Mouse (Mus musculus) midbrain, embryonic 13.5 days (tissue): ENCODE data around the gene Fam124a. TPM values are rescaled to one million over a fixed set of nuclear protein-coding genes. Genes with fewer than 3 reads are reported as not detected.
"Not testable (repeated sequence)": the region's sequence is repeated elsewhere in the genome, so short reads cannot be mapped to it uniquely, and the experiment has no call there.

Experiments
- ATAC-seq: fragments of 200-750 bp; cut with Nextera tagmentation; 2 replicates; pipeline ENCODE4 v1.8.0; 2017; ENCODE audit warnings: mild to moderate bottlenecking, moderate TSS enrichment, moderate library complexity
- H3K27ac ChIP-seq: fragments of 300-500 bp; sonication (generic); 2 replicates; pipeline ENCODE4 v1.5.1; 2015; ENCODE audit warnings: inconsistent platforms, mild to moderate bottlenecking, moderate library complexity
- H3K27me3 ChIP-seq: fragments of 300-500 bp; sonication (generic); 2 replicates; pipeline ENCODE4 v1.6.1; 2015; ENCODE audit warnings: mild to moderate bottlenecking, inconsistent platforms
- H3K36me3 ChIP-seq: fragments of 300-500 bp; sonication (generic); 2 replicates; pipeline ENCODE4 v1.6.1; 2015; ENCODE audit warnings: mild to moderate bottlenecking, inconsistent platforms
- H3K4me1 ChIP-seq: fragments of 300-500 bp; sonication (generic); replicated peaks from 2 replicates; pipeline ENCODE4 v1.6.1; 2015; ENCODE audit warnings: inconsistent platforms
- H3K4me2 ChIP-seq: fragments of 300-500 bp; sonication (generic); replicated peaks from 2 replicates; pipeline ENCODE4 v1.6.1; 2015; ENCODE audit warnings: moderate library complexity, mild to moderate bottlenecking, inconsistent platforms
- H3K4me3 ChIP-seq: fragments of 300-500 bp; sonication (generic); replicated peaks from 2 replicates; pipeline ENCODE4 v1.5.1; 2015; ENCODE audit warnings: mild to moderate bottlenecking, inconsistent platforms
- H3K9ac ChIP-seq: fragments of 300-500 bp; sonication (generic); replicated peaks from 2 replicates; pipeline ENCODE4 v1.6.1; 2015; ENCODE audit warnings: mild to moderate bottlenecking, inconsistent platforms
- H3K9me3 ChIP-seq: fragments of 300-500 bp; sonication (generic); 2 replicates; pipeline ENCODE4 v1.6.1; 2016; ENCODE audit warnings: mild to moderate bottlenecking, inconsistent platforms
- WGBS: fragments of 180-500 bp; shearing (Covaris S2); methylation state at CpG from one replicate; pipeline ENCODE4 v1.1.7; 2015; 5-methylcytosine and 5-hydroxymethylcytosine counted together
- polyA plus RNA-seq: library from polyadenylated mRNA; unstranded; fragments of >200 nt; fragmentation: Nextera tagmentation; extraction: Ambion mirVana; gene quantifications from 2 replicates; pipeline ENCODE4 v1.2.1, GENCODE M21; 2015

The Fam124a gene
- polyA plus RNA-seq, 1 experiment from 2014 or later = 22.1 TPM

DNA sequence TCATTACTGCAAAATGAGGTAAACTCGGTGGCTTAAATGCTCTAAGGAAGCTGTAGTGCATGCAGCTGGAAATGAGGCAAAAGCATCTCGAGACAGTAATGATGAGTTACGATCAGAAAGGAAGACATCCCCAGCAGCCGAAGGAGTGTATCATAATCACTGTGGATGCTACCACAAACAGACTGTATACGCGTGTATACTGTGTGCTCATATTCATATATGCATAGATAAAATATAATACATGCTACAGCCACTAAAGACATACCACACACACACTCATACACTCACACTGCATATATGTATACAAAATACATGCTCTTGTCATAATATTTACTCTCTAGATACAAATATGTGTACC, 82.8 kb downstream of the Fam124a start:
- WGBS = 45% methylated on average over 6 of the region's 6 CpGs

DNA sequence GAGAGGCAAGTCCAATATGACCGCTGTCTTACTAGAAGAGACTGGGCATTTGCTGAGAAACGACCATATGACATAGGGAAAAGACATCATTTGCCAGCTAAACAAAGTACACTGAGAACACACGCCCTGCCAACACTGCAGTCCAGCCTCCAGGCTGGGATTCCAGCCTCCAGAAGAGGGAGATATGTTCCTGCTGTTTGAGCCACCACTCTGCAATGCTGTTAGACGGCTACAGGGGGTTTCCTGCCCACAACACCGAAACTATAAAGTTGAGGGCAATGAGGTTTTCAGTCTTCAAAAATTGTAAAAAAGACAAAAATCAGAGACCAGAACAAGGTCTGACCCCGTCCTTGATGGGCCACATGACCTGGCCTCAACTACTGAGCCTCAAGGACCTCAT, 83.6 kb downstream of the Fam124a start:
- peaks cover 13% of the 10 kb centered on the region for H3K4me1 ChIP-seq
- ATAC-seq = no peak
- 75% methylated on average over 6 of the region's 6 CpGs for WGBS
- H3K36me3 ChIP-seq = no peaks in the 10 kb centered on the region
- H3K4me2 ChIP-seq = no peak overlapping the region
- no peak overlapping the region for H3K9ac ChIP-seq
- no peaks in the 10 kb centered on the region for H3K9me3 ChIP-seq
- no peak overlapping the region for H3K4me3 ChIP-seq
- no peaks in the 10 kb centered on the region for H3K27me3 ChIP-seq
- no peak overlapping the region for H3K27ac ChIP-seq

More for the DNA sequence above, 82.8 kb downstream of the Fam124a start:
- peak overlapping the region; percentile 40 for H3K4me2 ChIP-seq
- H3K9me3 ChIP-seq = no peaks in the 10 kb centered on the region
- H3K36me3 ChIP-seq = no peaks in the 10 kb centered on the region
- peak; percentile 62; the same call in 1 of the 2 replicates for ATAC-seq
- H3K4me1 ChIP-seq = peaks cover 13% of the 10 kb centered on the region
- H3K4me3 ChIP-seq = no peak overlapping the region; the same call in 1 of the 2 replicates
- H3K9ac ChIP-seq = no peak overlapping the region
- no peaks in the 10 kb centered on the region for H3K27me3 ChIP-seq
- peak overlapping the region; percentile 68 for H3K27ac ChIP-seq

DNA sequence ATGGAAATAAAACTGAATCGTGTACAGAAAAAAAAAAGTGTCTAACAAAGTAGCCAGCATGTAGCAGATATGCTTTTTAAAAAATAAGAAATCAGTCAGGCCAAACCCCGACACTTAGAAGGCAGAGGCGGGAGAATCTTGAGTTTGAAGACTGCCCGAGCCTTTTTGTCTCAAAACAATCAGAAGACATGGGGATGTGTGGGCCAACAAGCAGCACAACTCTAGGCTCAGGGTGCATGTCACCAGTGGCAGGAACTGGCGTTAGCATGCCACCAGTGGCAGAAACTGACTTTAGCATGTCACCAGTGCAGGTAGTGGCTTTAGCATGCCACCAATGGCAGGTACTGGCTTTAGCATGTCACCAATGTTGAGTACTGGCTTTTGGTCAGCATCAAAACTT, 84.0 kb downstream of the Fam124a start:
- Histone ChIP-seq H3K9me3 (no peaks in the 10 kb centered on the region), H3K9ac (no peak overlapping the region), H3K36me3 (no peaks in the 10 kb centered on the region), H3K4me1 (peaks cover 13% of the 10 kb centered on the region), H3K27me3 (no peaks in the 10 kb centered on the region), H3K4me3 (no peak overlapping the region), H3K4me2 (no peak overlapping the region), H3K27ac (no peak overlapping the region)
- 90% methylated on average over 5 of the region's 5 CpGs for WGBS
- ATAC-seq = no peak

DNA sequence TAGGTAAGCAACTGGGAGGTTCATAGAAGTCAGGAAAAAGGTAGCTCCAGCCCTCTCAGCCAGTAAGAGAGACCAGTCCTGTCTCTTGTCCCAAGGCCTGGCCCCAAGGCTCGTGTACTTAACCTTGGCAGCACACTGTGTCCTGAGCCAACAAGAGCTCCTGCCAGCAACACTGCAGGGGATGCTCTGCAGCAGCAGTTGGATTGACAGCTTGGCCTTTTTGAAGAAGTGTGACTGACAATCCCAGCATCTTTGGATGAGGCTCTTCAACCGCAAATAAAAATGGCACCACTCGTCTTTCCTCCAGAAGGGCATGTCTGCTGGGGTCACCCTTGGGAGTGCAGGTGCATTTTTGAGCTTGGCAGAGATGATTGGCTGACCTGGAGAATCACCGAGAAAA, 84.9 kb downstream of the Fam124a start:
- no peak overlapping the region for H3K27ac ChIP-seq
- no peaks in the 10 kb centered on the region for H3K36me3 ChIP-seq
- no peak overlapping the region for H3K4me3 ChIP-seq
- no peaks in the 10 kb centered on the region for H3K27me3 ChIP-seq
- H3K9me3 ChIP-seq = no peaks in the 10 kb centered on the region
- H3K4me1 ChIP-seq = peaks cover 13% of the 10 kb centered on the region
- 55% methylated on average over 4 of the region's 4 CpGs for WGBS
- H3K4me2 ChIP-seq = no peak overlapping the region
- H3K9ac ChIP-seq = no peak overlapping the region
- no peak for ATAC-seq

DNA sequence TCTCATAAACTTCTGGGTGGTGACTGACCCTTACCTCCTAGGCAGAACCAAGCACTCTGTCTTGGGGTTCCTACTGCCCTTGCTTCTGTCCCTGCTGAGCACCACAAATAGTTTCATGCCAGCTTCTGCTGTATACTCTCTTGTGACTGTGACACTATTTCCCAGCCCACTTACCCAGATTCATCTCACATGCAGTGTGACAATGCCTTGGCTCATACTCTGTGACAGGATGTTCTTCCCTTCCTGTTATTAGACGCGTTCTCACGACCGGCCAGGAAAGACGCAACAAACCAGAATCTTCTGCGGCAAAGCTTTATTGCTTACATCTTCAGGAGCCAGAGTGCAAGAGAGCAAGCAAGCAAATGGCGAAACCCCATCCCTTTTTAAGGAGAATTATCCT, 86.8 kb downstream of the Fam124a start:
- ATAC-seq, H3K9me3 ChIP-seq: not testable (repeated sequence)
- WGBS = 94% methylated on average over 6 of the region's 7 CpGs

DNA sequence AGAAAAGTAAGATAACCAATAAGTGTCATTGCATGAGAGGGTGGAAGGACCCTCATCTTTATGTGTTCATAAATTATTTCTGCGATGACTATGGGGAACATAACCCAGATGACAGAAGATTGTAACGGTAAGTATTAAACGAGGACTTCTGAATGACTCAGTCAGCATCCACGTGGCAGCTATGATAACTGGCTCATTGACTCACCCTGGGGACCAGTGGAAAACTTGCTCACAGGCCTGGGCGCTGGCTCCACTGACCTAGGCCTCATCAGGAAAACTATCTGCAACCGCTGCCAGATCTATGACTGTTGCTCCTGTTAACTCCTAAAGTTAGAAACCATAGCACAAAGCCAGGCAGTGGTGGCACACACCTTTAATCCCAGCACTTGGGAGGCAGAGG, 92.9 kb downstream of the Fam124a start:
- Histone ChIP-seq H3K27ac (no peak overlapping the region), H3K4me2 (no peak overlapping the region), H3K4me3 (no peak overlapping the region), H3K27me3 (no peaks in the 10 kb centered on the region), H3K4me1 (no peaks in the 10 kb centered on the region), H3K36me3 (no peaks in the 10 kb centered on the region), H3K9me3 (no peaks in the 10 kb centered on the region), H3K9ac (no peak overlapping the region)
- ATAC-seq = no peak
- 91% methylated on average over 6 of the region's 6 CpGs for WGBS

More for the DNA sequence above, 86.8 kb downstream of the Fam124a start:
- H3K4me3 ChIP-seq, H3K36me3 ChIP-seq, H3K27me3 ChIP-seq, H3K27ac ChIP-seq, H3K4me2 ChIP-seq, H3K9ac ChIP-seq: not testable (repeated sequence)
- H3K4me1 ChIP-seq = peaks cover 11% of the 10 kb centered on the region

DNA sequence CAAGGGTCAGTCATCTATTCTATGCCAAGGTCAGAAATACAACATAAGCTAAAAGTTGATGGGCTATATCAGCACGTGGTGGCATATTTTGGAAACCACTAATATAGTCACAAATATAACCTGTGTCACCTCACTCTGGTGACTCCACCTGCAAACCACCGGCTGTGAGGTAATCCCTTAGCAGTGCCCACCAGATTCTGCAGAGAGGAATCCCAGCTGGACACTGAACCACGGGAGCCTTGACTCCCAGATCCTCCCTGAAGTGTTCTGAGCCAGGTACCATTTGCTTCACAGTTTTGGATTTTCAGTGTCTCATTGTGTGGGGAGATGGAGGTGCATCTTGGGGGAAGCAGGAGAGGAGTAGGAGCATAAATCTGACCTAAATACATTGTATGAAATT, 94.8 kb downstream of the Fam124a start:
- Histone ChIP-seq H3K9ac (no peak overlapping the region), H3K4me3 (no peak overlapping the region), H3K4me1 (no peaks in the 10 kb centered on the region), H3K27ac (no peak overlapping the region), H3K36me3 (no peaks in the 10 kb centered on the region), H3K27me3 (no peaks in the 10 kb centered on the region), H3K9me3 (no peaks in the 10 kb centered on the region), H3K4me2 (no peak overlapping the region)
- ATAC-seq = no peak
- WGBS = 68% methylated on average over 3 of the region's 3 CpGs

DNA sequence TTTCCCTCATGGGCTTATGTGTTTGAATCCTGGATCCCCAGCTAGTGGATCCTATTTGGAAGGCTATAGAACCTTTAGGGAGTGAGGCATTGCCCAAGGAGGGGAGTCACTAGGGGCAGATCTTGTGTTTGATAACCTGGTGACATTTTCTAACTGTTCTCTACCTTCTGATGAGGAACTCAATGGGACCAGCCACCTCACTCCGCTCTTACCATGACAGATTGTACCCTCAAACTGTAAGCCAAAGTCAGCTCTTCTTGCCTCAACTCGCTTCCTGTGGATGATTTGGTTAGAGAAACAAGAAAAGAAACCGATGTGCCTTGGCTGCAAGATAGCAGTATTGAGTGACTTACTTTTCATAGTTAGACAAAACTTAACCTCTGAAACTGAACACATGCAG, 96.2 kb downstream of the Fam124a start:
- Histone ChIP-seq H3K9ac (no peak overlapping the region), H3K27ac (no peak overlapping the region), H3K27me3 (no peaks in the 10 kb centered on the region), H3K4me2 (no peak overlapping the region), H3K4me3 (no peak overlapping the region), H3K9me3 (no peaks in the 10 kb centered on the region), H3K36me3 (no peaks in the 10 kb centered on the region), H3K4me1 (no peaks in the 10 kb centered on the region)
- ATAC-seq = no peak
- 92% methylated on average over 3 of the region's 3 CpGs for WGBS

DNA sequence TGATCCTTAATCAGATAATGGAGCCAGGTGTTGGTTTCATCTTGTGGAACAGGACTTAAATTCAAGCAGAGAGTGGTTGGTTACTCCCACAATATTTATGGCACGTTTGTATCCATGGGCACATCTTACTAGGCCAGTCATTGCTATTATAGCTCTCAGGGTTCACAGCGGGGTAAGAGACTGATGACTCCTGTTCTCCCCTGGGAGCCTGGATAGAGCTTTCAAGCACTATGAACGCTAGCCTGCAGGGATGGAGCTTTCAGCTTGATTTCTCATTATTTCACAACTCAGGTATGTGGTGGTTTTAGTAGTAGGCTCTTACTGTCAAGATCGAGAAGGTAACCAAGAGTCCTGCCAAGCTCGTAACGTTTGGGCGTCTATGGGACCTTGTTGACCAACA, 100.5 kb downstream of the Fam124a start:
- 89% methylated on average over 7 of the region's 7 CpGs for WGBS
- Histone ChIP-seq H3K4me3 (no peak overlapping the region), H3K9me3 (no peaks in the 10 kb centered on the region), H3K4me1 (no peaks in the 10 kb centered on the region), H3K9ac (no peak overlapping the region), H3K4me2 (no peak overlapping the region), H3K27ac (no peak overlapping the region), H3K36me3 (no peaks in the 10 kb centered on the region), H3K27me3 (no peaks in the 10 kb centered on the region)
- ATAC-seq = no peak

DNA sequence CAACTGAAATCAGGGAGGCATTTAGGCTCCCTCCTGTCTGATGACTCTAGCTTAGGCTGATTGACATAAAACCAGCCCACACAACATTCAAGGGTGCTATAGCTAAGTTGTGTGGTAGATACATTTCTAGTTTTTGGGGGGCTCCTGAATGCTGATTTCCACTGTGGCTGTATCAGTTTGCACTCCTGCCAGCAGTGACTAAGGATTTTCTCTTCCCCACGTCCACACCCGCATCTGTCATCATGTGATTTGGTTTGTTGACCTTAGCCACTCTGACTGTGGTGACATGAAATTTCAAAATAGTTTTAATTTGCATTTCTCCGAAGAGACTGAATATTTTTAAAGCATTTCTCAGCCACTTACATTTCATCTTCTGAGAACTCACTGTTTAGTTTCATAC, 101.9 kb downstream of the Fam124a start:
- no peak for ATAC-seq
- 91% methylated on average over 3 of the region's 3 CpGs for WGBS
- H3K9ac ChIP-seq = no peak overlapping the region

More for the DNA sequence above, 101.9 kb downstream of the Fam124a start:
- H3K4me2 ChIP-seq = no peak overlapping the region
- no peak overlapping the region for H3K4me3 ChIP-seq
- H3K27ac ChIP-seq = no peak overlapping the region
- no peaks in the 10 kb centered on the region for H3K4me1 ChIP-seq
- no peaks in the 10 kb centered on the region for H3K36me3 ChIP-seq
- no peaks in the 10 kb centered on the region for H3K9me3 ChIP-seq
- no peaks in the 10 kb centered on the region for H3K27me3 ChIP-seq

Other genes with a start within 250 kb of the Fam124a start
- 1.2 and 1.6 TPM in 2 replicates for gene Gucy1b2, start 99.4 kb upstream of the Fam124a start, polyA plus RNA-seq
- gene Gm4131, start 11.2 kb downstream of the Fam124a start, polyA plus RNA-seq = 0.48 TPM in 1 of 2 replicates, not detected in the other
- not detected in 2 replicates for gene Serpine3, start 107.9 kb downstream of the Fam124a start, polyA plus RNA-seq
- 14.8 and 20.5 TPM in 2 replicates for gene Ints6, start 205.4 kb downstream of the Fam124a start, polyA plus RNA-seq